Mouse (Mus musculus) heart, postnatal 0 days (tissue): ENCODE data around the gene Cdkal1. TPM values are rescaled to one million over a fixed set of nuclear protein-coding genes. Genes with fewer than 3 reads are reported as not detected.

Source experiments
- ATAC-seq: fragments of 200-750 bp; cut with Nextera tagmentation; 2 replicates; pipeline ENCODE4 v1.8.0; 2017; ENCODE audit warnings: low read depth, moderate number of reproducible peaks, moderate library complexity; ENCODE audit not compliant: insufficient read depth
- DNase-seq: peaks from one replicate; pipeline ENCODE4 v3.0.0-alpha.2; 2016; ENCODE audit warnings: low spot score
- H3K27ac ChIP-seq: fragments of 300-500 bp; sonication (generic); 2 replicates; pipeline ENCODE4 v1.5.1; 2014; ENCODE audit warnings: low read depth, mild to moderate bottlenecking
- H3K27me3 ChIP-seq: fragments of 300-500 bp; sonication (generic); 2 replicates; pipeline ENCODE4 v1.6.1; 2014; ENCODE audit warnings: low read length, mixed read lengths; ENCODE audit not compliant: control insufficient read depth, insufficient read depth
- H3K36me3 ChIP-seq: fragments of 300-500 bp; sonication (generic); replicated peaks from 2 replicates; pipeline ENCODE4 v1.6.1; 2014; ENCODE audit warnings: low read length, mixed read lengths; ENCODE audit not compliant: control insufficient read depth, insufficient read depth
- H3K4me1 ChIP-seq: fragments of 300-500 bp; sonication (generic); 2 replicates; pipeline ENCODE4 v1.6.1; 2014; ENCODE audit warnings: antibody characterized with exemption; ENCODE audit not compliant: control insufficient read depth, insufficient read depth
- H3K4me2 ChIP-seq: fragments of 300-500 bp; sonication (generic); 2 replicates; pipeline ENCODE4 v1.6.1; 2014; ENCODE audit warnings: low read depth, mild to moderate bottlenecking, low read length, moderate library complexity
- H3K4me3 ChIP-seq: fragments of 300-500 bp; sonication (generic); 2 replicates; pipeline ENCODE4 v1.5.1; 2014; ENCODE audit warnings: low read depth, low read length
- H3K9ac ChIP-seq: fragments of 300-500 bp; sonication (generic); replicated peaks from 2 replicates; pipeline ENCODE4 v1.6.1; 2014; ENCODE audit warnings: low read depth, low read length, mixed read lengths
- H3K9me3 ChIP-seq: fragments of 300-500 bp; sonication (generic); replicated peaks from 2 replicates; pipeline ENCODE4 v1.6.1; 2016; ENCODE audit warnings: low read length; ENCODE audit not compliant: control insufficient read depth
- CTCF ChIP-seq: IDR thresholded peaks from 2 replicates; pipeline ENCODE4 v1.5.1; 2016; ENCODE audit warnings: antibody characterized with exemption, control low read depth, low read depth
- EP300 ChIP-seq: IDR thresholded peaks from 2 replicates; pipeline ENCODE4 v1.6.1; 2016; ENCODE audit warnings: antibody characterized with exemption, low read depth
- WGBS: fragments of 180-500 bp; shearing (Covaris S2); extraction: QIAGEN DNeasy Blood & Tissue Kit; methylation state at CpG from one replicate; pipeline ENCODE4 v1.1.7; 2014; 5-methylcytosine and 5-hydroxymethylcytosine counted together
- polyA plus RNA-seq: library from polyadenylated mRNA; unstranded; fragments of >200 nt; fragmentation: Nextera tagmentation; extraction: Ambion mirVana; gene quantifications from 2 replicates; pipeline ENCODE4 v1.2.1, GENCODE M21; 2015
- total RNA-seq: library from RNA; depleted of rRNA; stranded (reverse); fragments of >200 nt; gene quantifications from 2 replicates; pipeline ENCODE4 v1.2.3, GENCODE M21; 2014; ENCODE audit warnings: low replicate concordance

The Cdkal1 gene
- total and polyA plus RNA-seq, 2 experiments from 2014 or later = 9.6 to 17.6 TPM

DNA sequence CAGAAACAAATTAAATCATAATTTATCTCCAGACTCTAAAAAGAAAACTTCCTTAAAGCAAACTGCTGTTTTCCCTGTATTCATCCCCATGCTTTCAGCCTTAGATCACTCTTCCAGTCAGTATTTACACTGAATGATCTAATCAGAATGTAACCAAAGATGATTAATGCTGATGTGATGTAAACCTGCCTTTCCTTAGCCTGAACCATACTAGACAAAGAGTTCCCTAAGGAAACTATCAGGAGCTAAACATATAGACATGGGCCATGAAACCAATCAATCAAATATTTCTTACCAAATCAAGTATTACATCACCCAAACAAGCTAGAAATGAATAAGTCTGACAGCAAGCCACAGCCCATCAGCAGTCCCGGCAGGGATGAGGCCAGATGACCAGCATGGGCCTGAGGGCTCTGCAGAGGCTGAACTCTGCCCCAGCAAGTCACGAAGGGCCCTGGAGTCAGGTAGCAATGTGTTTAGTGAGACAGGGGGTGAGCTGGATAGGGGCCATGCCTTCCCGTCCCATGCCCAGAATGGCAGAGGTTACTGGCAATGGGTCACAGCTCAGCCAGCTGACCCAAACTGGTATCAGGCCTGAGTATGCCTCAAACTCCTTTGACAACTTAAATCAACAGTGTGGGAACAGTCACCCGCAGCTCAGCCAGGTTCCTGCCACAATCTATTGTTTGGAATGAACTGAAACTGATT, 350.5 kb downstream of the Cdkal1 start:
- Histone ChIP-seq H3K9me3 (no peaks in the 10 kb centered on the region), H3K4me1 (peaks cover 21% of the 10 kb centered on the region), H3K4me3 (no peak overlapping the region), H3K27ac (peak overlapping the region; percentile 25; the same call in 1 of the 2 replicates), H3K4me2 (no peak overlapping the region), H3K9ac (no peak overlapping the region), H3K27me3 (no peaks in the 10 kb centered on the region), H3K36me3 (no peaks in the 10 kb centered on the region)
- DNase-seq (peak; percentile 17), ATAC-seq (no peak)
- TF ChIP-seq CTCF (no peak), EP300 (no peak)
- 43% methylated on average over 4 of the region's 4 CpGs for WGBS

DNA sequence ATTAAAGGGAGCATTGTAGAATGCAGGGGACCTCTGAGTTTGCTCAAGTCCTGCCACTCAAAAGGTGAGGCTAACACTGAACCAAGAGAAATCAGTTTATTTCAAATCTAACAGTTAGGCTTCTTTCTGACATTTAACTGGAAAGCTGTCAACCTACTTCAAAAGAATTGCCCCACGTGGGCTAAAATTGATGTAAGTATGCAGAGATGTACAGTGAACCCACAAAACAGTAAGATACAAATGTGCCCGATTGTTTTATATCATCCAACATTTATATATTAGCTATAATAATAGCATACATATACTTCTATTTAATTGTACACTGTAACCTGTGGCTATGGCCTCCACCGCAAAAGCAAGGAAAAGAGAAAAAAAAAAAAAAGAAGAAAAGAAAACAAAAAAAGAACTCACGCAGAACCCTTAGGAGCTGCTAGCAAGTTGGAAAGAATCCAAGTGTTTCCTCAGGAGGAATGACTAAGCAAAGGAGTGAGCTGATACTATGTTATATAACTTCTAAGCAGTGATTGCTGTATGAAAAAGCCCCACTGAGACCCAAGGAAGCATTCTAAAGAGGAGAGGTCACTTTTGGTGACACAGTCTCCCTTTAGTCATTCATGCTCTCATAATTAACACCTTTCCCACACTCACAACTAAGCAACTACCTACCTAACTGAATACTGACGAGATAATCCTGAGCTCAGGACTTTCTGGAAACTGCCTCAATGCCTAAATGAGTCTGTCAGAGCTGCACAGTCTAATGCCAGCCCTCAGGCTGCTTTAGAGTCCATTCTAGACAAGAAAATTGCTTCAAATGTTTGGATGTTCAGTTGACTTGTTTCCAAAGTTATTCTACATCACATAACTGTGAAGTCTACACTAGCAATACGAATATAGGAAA, 352.1 kb downstream of the Cdkal1 start:
- ATAC-seq = no peak
- Histone ChIP-seq H3K27me3 (no peaks in the 10 kb centered on the region), H3K36me3 (no peaks in the 10 kb centered on the region), H3K9ac (no peak overlapping the region), H3K9me3 (no peaks in the 10 kb centered on the region), H3K4me1 (peaks cover 26% of the 10 kb centered on the region), H3K4me2 (no peak overlapping the region), H3K27ac (no peak overlapping the region), H3K4me3 (no peak overlapping the region)
- TF ChIP-seq EP300 (no peak), CTCF (no peak)
- peak; percentile 57 for DNase-seq
- WGBS = 61% methylated on average over 6 of the region's 6 CpGs

- TF ChIP-seq EP300 (no peak), CTCF (no peak)
- ATAC-seq (no peak), DNase-seq (no peak)
- Histone ChIP-seq H3K4me1 (peaks cover 26% of the 10 kb centered on the region), H3K9ac (no peak overlapping the region), H3K9me3 (no peaks in the 10 kb centered on the region), H3K27ac (no peak overlapping the region), H3K4me3 (no peak overlapping the region), H3K27me3 (no peaks in the 10 kb centered on the region), H3K4me2 (no peak overlapping the region), H3K36me3 (no peaks in the 10 kb centered on the region)
- 61% methylated on average over 5 of the region's 5 CpGs for WGBS
Observed at GRCm38 (mm10) chr13:29502481-29503146, 352.9 kb downstream of the Cdkal1 start.

DNA sequence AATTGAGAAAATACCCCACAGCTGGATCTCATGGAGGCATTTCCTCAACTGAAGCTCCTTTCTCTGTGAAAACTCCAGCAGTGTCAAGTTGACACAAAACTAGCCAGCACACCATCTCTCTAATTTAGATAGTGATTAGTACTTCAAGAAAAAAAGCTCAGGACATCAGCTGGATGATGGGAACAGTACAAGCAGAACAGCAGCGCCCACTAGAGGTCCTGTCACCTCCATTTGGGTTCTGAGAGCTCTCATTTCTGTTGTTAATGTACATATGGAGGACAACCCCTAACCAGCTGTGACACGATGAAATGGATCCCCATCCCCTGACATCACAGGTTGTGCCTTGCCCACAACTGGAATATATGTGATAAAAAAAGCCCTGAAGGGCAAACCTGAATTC, 354.3 kb downstream of the Cdkal1 start:
- H3K4me1 ChIP-seq = peaks cover 26% of the 10 kb centered on the region
- H3K36me3 ChIP-seq = no peaks in the 10 kb centered on the region
- H3K27ac ChIP-seq = no peak overlapping the region
- DNase-seq (no peak), ATAC-seq (no peak)
- H3K9ac ChIP-seq = no peak overlapping the region
- H3K9me3 ChIP-seq = no peaks in the 10 kb centered on the region
- no peaks in the 10 kb centered on the region for H3K27me3 ChIP-seq
- TF ChIP-seq EP300 = no peak
- peak; percentile 39 for TF ChIP-seq CTCF
- no peak overlapping the region for H3K4me2 ChIP-seq
- 72% methylated on average over 2 of the region's 2 CpGs for WGBS
- H3K4me3 ChIP-seq = no peak overlapping the region

DNA sequence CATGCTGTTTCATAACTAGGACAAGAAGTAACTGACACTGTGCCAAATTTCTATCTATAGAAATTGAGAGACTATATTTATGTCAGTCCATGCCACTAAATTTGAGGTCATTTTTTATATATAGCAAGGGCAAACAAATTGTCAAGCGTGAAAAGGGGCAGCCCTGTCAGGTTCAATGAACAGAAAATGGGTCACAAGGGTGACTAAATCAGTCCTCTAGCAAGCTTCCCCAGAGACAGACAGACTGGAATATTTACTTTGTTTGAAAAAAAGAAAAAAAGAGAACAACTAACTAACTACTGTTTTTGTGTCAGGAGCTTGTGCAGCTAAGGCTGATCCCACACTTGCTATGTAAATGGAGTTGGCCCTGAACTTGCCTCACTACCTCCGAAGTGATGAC, 355.7 kb downstream of the Cdkal1 start:
- H3K4me3 ChIP-seq = no peak overlapping the region
- no peak for ATAC-seq
- H3K9ac ChIP-seq = no peak overlapping the region
- H3K27me3 ChIP-seq = no peaks in the 10 kb centered on the region
- WGBS = 51% methylated on average over 2 of the region's 2 CpGs
- no peak overlapping the region for H3K27ac ChIP-seq
- H3K9me3 ChIP-seq = no peaks in the 10 kb centered on the region
- TF ChIP-seq CTCF (no peak), EP300 (no peak)
- H3K4me2 ChIP-seq = no peak overlapping the region
- no peak for DNase-seq
- no peaks in the 10 kb centered on the region for H3K36me3 ChIP-seq
- H3K4me1 ChIP-seq = peaks cover 19% of the 10 kb centered on the region
